Mouse (Mus musculus) olfactory bulb, adult 2 months (tissue): ENCODE measurements around the gene AW011738.

Experiments used
- CTCF ChIP-seq: fragments of 200-500 bp; IDR thresholded peaks from 2 replicates; pipeline ENCODE4 v1.5.1; 2012; ENCODE audit warnings: low read depth, mild to moderate bottlenecking, low read length, moderate library complexity; ENCODE audit not compliant: insufficient read depth
- POLR2A ChIP-seq: fragments of 200-500 bp; IDR thresholded peaks from 2 replicates; pipeline ENCODE4 v1.6.1; 2012; ENCODE audit warnings: mild to moderate bottlenecking, low read depth, low read length, moderate library complexity; ENCODE audit not compliant: insufficient read depth

- TF ChIP-seq CTCF (no peak), POLR2A (no peak)
These were observed 34.0 kb upstream of the AW011738 start for GRCm38 (mm10) chr4:156169129-156169528.
